Mouse (Mus musculus): Measurements from ENCODE around the gene Elf5. TPM values are rescaled to one million over a fixed set of nuclear protein-coding genes. Genes with fewer than 3 reads are reported as not detected.
A peak's percentile ranks its signal among the peaks of the same experiment; 100 is the strongest.

The Elf5 gene
- polyA plus RNA-seq, 1 experiment from 2014 or later, result 6.2 TPM

DNA sequence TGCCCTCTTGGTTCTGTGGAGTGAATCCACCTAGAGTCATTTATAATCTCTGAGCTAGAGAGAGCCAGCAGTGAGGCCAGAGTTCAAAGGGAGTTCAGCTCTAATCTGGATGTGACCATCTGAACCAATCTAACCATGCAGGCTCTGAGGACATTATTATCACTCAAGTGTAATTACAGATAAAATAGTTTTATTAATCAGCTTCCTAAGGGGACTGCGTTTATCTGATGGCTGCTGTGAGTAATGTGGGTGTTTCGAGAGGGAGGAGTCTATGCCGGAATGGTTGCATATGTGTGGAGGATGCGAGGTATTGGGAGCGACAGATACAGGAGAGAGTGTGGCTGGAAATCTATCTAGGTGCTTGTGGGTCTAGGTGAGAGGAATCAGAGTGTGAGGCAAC, 1.9 kb downstream of the Elf5 start:
- 35% methylated on average over 5 of the region's 5 CpGs for WGBS
- no peaks in the 10 kb centered on the region for H3K27me3 ChIP-seq
- no peaks in the 10 kb centered on the region for H3K9me3 ChIP-seq
- H3K27ac ChIP-seq, result no peak overlapping the region
- H3K9ac ChIP-seq, result no peak overlapping the region
- no peak overlapping the region for H3K4me2 ChIP-seq
- H3K4me1 ChIP-seq, result 0 out of 2 replicates have a peak, but pooled peaks cover 6% of the 10 kb centered on the region
- ATAC-seq (ENCODE audit: borderline replicate concordance, extremely low read depth, low FRiP score, low TSS enrichment), result no peak
- H3K36me3 ChIP-seq, result no peaks in the 10 kb centered on the region
- no peak overlapping the region for H3K4me3 ChIP-seq

DNA sequence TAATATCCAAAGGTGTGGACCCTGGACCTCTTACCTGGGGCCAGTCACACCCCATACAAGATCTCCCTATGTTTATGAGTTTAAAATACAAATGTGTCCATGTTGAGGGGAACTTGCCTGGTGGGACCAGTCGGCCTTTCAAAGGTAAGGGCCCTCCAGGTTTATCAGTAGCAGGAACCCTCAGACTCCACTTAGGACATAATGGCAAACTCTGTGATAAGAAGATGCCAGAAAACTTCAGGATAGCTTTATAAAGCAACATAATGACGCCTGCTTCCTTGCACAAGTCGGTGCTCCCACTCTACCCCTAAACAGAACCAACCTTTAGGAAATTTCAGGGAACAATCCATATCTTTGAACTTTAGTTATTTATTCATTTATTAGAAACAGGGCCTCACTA, 4.3 kb downstream of the Elf5 start:
- no peak overlapping the region for H3K9ac ChIP-seq
- no peaks in the 10 kb centered on the region for H3K36me3 ChIP-seq
- H3K4me1 ChIP-seq, result peaks cover 8% of the 10 kb centered on the region; the same call in 1 of the 2 replicates
- WGBS, result 54% methylated on average over 3 of the region's 3 CpGs
- no peak for ATAC-seq (ENCODE audit: borderline replicate concordance, extremely low read depth, low FRiP score, low TSS enrichment)
- H3K4me2 ChIP-seq, result no peak overlapping the region
- H3K27ac ChIP-seq, result no peak overlapping the region; the same call in 1 of the 2 replicates
- no peaks in the 10 kb centered on the region for H3K27me3 ChIP-seq
- no peak overlapping the region for H3K4me3 ChIP-seq
- no peaks in the 10 kb centered on the region for H3K9me3 ChIP-seq

DNA sequence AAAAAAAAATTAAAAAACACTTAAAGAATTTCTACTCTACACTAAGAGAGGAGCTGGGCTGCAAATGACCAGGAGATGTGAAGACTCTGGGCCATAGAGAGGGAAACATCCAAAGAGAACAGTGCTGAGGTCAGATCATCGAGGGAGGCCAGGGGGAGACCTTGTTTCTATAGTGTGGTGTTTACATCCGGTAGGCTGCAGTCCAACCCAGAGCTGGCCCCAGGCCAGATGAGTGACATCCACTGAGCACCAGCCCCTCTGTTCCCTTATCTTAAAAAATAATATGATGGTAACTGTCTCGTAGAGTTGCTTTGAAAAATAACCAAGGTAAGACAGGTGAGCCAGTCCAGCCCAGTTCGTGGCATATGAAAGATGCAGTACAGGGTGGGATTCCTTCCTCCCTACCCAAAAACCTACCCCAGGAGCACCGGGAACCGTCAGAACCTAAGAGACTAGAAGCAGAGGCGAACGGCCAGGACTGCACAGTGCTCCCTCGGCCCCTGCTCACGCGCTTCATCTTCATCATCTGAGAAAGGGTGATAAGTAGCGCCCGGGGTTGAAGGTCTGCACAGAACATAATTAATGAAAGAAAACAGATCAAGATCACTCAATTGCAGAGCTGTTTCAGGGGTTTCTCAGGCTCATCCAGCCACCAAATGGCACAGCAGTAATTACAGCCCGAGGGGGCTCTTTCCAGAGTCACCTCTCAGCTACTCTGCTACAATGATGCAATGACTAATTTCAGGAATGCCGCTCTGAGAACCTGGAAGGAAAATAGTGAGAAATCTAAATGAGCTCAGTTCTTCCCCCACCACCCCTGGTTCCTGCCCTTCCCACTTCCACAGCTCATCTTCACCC, 9.4 kb downstream of the Elf5 start:
- WGBS, result 27% methylated on average over 15 of the region's 15 CpGs
- no peak overlapping the region for H3K4me3 ChIP-seq
- H3K36me3 ChIP-seq, result no peaks in the 10 kb centered on the region
- 0 out of 2 replicates have a peak, but pooled peaks have one; percentile 44 for ATAC-seq (ENCODE audit: borderline replicate concordance, extremely low read depth, low FRiP score, low TSS enrichment)
- no peaks in the 10 kb centered on the region for H3K9me3 ChIP-seq
- H3K27me3 ChIP-seq, result no peaks in the 10 kb centered on the region
- H3K4me2 ChIP-seq, result no peak overlapping the region
- peaks cover 18% of the 10 kb centered on the region for H3K4me1 ChIP-seq
- H3K9ac ChIP-seq, result no peak overlapping the region
- H3K27ac ChIP-seq, result no peak overlapping the region

DNA sequence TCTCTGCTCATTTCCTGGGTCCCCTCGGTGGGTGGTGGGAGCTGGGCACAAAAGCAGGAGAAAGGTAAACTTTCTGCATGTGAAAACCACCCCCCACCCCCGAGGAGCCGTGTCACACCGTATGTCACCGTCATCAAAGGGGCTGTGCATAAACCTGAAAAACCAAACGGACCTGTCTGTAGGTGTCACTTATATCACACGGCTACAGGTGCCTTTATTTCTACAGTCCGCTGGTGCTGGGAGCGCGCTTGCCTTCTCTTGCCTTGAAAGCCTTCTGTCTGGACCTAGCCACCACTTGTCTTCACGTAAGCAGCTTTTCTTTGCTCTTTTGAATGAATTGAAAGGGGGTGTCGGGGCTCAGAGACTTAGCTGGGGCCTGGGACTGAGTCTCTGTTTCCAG, 12.4 kb downstream of the Elf5 start:
- Histone ChIP-seq H3K4me3 (peak overlapping the region; percentile 40), H3K27me3 (no peaks in the 10 kb centered on the region)

DNA sequence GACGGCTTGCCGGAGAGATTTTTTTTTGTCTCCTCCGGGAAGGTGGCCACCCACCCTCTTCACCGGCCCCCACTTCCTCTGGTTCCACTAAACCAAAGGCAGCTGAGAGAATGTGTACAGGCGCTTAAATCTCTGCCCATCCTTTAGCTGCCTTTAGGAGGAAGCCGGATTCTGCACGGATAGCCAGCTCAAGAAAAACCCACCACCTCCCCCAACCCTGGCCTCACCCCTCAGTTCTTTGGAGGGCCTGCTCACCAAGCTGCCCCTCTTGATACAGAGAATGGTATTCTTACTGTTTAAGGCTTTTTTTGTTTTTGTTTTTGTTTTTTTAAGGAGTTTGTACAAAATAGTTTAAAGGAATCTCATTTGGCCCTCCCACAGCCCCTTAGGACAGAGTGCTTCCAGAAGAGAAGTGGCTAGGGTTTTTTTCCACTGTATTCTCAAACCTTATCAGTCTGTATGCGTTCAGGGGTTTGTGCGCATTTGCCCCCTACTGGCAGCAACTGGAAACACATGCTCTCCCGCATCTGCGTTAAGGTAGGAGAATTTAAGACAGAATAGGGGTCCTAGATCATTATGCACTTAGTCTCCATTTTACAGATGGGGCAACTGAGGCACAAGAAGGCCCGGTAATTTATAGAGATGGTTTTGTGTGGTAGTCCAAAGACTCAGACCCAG, 13.0 kb downstream of the Elf5 start:
- H3K9me3 ChIP-seq, result no peaks in the 10 kb centered on the region
- peak overlapping the region; percentile 40 for H3K4me3 ChIP-seq
- 12% methylated on average over 12 of the region's 12 CpGs for WGBS
- peak overlapping the region; percentile 89 for H3K27ac ChIP-seq
- H3K4me1 ChIP-seq, result peaks cover 24% of the 10 kb centered on the region
- peak overlapping the region; percentile 48 for H3K4me2 ChIP-seq
- peak overlapping the region; percentile 30 for H3K9ac ChIP-seq
- peak; percentile 59; the same call in 1 of the 2 replicates for ATAC-seq (ENCODE audit: borderline replicate concordance, extremely low read depth, low FRiP score, low TSS enrichment)
- no peaks in the 10 kb centered on the region for H3K27me3 ChIP-seq
- H3K36me3 ChIP-seq, result no peaks in the 10 kb centered on the region

More for the DNA sequence above, 12.4 kb downstream of the Elf5 start:
- Histone ChIP-seq H3K4me1 (peaks cover 24% of the 10 kb centered on the region), H3K9me3 (no peaks in the 10 kb centered on the region), H3K36me3 (no peaks in the 10 kb centered on the region), H3K27ac (peak overlapping the region; percentile 89), H3K4me2 (peak overlapping the region; percentile 48), H3K9ac (peak overlapping the region; percentile 30)
- peak; percentile 64; the same call in 1 of the 2 replicates for ATAC-seq (ENCODE audit: borderline replicate concordance, extremely low read depth, low FRiP score, low TSS enrichment)
- 40% methylated on average over 12 of the region's 12 CpGs for WGBS

DNA sequence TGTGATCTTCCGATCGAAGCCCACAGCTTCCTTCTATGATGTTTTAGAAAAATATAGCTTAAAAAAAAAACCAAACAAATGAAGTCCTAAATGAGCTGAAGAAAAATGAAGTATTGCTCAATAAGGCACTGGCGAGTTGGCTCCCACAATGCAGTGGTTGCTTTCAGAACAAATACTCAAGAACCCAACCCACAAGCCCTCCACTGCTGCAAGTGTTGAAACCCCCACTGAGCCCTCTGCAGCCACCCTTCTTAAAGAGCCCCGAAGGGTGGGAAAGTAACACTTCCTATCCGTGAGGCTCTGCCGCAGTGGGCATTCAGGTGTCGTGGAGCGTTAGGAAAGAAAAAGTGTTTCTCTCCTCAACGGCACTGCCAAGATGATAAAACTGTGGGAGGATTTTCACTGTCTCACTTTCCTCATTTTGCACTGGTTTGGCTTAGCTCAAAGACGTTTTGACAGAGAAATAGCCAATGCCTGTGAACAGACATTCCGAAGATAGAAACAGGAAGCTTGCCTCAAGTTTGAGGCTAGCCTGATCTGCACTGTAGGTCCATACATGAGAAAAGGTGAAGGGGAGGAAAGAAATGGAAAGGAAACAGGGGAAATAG, 14.1 kb downstream of the Elf5 start:
- Histone ChIP-seq H3K4me2 (peak overlapping the region; percentile 48), H3K9me3 (no peaks in the 10 kb centered on the region), H3K4me1 (peaks cover 24% of the 10 kb centered on the region), H3K36me3 (no peaks in the 10 kb centered on the region), H3K27me3 (no peaks in the 10 kb centered on the region), H3K4me3 (peak overlapping the region; percentile 40), H3K27ac (peak overlapping the region; percentile 89), H3K9ac (peak overlapping the region; percentile 24; the same call in 1 of the 2 replicates)
- no peak for ATAC-seq (ENCODE audit: borderline replicate concordance, extremely low read depth, low FRiP score, low TSS enrichment)
- WGBS, result 33% methylated on average over 11 of the region's 11 CpGs

DNA sequence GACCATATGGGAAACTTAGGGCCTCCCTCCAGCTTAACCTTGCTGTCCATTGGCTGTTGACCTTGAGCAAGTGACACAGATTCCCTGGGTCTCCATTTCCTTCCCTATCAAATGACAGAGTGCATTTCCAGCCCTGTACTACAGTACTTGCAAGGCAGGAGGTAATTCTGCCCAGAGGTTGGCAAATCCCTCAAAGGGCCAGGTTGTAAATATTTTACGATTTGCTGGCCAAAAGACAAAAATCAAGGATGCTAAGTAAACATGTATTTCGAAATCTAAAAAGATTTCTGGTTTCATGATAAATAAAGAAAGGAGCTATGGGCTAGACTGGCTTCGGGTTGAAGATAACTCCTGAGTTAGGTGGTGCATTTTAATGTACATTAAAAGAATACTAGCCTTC, 16.9 kb downstream of the Elf5 start:
- H3K9me3 ChIP-seq, result no peaks in the 10 kb centered on the region
- no peak for ATAC-seq (ENCODE audit: borderline replicate concordance, extremely low read depth, low FRiP score, low TSS enrichment)
- WGBS, result 62% methylated on average over 3 of the region's 3 CpGs

DNA sequence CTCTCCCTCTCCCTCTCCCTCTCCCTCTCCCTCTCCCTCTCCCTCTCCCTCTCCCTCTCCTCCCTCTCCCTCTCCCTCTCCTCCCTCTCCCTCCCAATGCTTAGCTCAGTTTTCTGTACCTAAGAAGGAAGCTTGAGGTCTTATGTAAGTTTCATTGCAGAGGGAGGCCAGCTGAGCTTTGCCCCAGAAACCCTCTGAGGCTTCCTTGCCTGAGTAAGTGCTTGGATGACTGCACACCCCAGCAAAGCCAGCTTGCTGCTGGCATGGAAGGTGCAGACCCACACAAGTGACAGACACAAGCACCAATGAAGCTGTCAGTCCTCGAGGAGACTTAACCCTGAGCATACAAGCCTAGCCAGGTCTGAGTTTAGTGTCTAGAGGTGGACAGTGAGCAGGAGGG, 19.2 kb downstream of the Elf5 start:
- H3K36me3 ChIP-seq, result no peaks in the 10 kb centered on the region
- H3K4me3 ChIP-seq, result no peak overlapping the region
- H3K27ac ChIP-seq, result no peak overlapping the region
- H3K27me3 ChIP-seq, result no peaks in the 10 kb centered on the region
- no peak overlapping the region for H3K4me2 ChIP-seq
- ATAC-seq (ENCODE audit: borderline replicate concordance, extremely low read depth, low FRiP score, low TSS enrichment), result no peak
- no peaks in the 10 kb centered on the region for H3K9me3 ChIP-seq
- peaks cover 19% of the 10 kb centered on the region for H3K4me1 ChIP-seq
- 33% methylated on average over 1 of the region's 1 CpGs for WGBS
- H3K9ac ChIP-seq, result no peak overlapping the region

More for the DNA sequence above, 16.9 kb downstream of the Elf5 start:
- H3K9ac ChIP-seq, result no peak overlapping the region
- H3K4me1 ChIP-seq, result peaks cover 20% of the 10 kb centered on the region
- H3K27me3 ChIP-seq, result no peaks in the 10 kb centered on the region
- H3K4me3 ChIP-seq, result no peak overlapping the region
- H3K36me3 ChIP-seq, result no peaks in the 10 kb centered on the region
- no peak overlapping the region for H3K4me2 ChIP-seq
- no peak overlapping the region for H3K27ac ChIP-seq

DNA sequence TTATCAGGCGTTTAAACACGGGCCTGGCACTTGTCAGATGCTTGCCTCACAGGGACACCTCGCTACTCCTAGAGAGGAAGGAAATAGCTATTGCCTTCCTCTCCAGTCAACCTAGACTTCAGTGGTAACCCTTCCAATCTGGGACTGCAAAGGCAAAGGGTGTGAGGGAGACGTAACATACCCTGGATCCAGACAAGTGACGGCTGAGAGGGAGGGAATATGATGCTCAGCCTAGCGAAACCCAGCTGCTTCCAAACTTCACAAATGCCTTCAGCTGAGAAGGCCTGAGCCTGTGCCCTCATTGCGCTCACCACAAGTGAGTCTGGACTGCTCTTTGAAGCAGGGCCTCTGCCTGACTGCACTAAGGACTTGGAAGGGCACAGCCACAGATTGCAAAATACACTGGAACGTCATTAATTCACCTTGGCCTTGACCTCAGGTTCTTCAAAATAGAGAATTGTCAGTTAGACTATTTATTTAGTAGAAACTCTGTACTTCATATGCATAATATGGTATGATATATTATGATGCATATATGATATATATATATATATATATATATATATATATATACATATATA, 21.3 kb downstream of the Elf5 start:
- Histone ChIP-seq H3K9me3 (no peaks in the 10 kb centered on the region), H3K4me1 (peaks cover 32% of the 10 kb centered on the region), H3K4me2 (no peak overlapping the region), H3K27ac (no peak overlapping the region), H3K36me3 (no peaks in the 10 kb centered on the region), H3K9ac (no peak overlapping the region), H3K4me3 (no peak overlapping the region), H3K27me3 (no peaks in the 10 kb centered on the region)
- no peak for ATAC-seq (ENCODE audit: borderline replicate concordance, extremely low read depth, low FRiP score, low TSS enrichment)
- WGBS, result 24% methylated on average over 8 of the region's 8 CpGs

DNA sequence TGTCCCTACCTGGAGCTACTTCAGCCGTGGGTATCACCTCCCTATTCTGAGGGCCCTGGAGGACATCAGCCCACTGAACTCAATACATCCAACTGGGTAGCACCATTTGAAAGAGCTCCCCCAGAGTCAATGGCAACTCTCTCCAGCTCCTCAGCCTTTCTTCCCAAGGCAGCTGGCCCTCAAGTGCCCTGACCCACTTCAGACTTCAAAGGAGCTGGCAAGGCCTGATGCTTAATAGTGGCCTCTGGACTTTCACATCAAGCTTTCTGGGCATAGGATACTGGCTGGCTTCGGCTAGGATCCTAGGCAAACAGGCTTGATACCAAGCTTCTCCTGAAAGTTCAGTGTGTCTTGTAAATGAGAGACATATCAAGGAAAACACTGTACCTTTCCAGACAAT, 23.6 kb downstream of the Elf5 start:
- 62% methylated on average over 2 of the region's 2 CpGs for WGBS
- Histone ChIP-seq H3K4me3 (no peak overlapping the region), H3K36me3 (no peaks in the 10 kb centered on the region), H3K4me2 (no peak overlapping the region), H3K27me3 (no peaks in the 10 kb centered on the region), H3K4me1 (peaks cover 29% of the 10 kb centered on the region), H3K9ac (no peak overlapping the region), H3K9me3 (no peaks in the 10 kb centered on the region), H3K27ac (no peak overlapping the region)
- no peak for ATAC-seq (ENCODE audit: borderline replicate concordance, extremely low read depth, low FRiP score, low TSS enrichment)

DNA sequence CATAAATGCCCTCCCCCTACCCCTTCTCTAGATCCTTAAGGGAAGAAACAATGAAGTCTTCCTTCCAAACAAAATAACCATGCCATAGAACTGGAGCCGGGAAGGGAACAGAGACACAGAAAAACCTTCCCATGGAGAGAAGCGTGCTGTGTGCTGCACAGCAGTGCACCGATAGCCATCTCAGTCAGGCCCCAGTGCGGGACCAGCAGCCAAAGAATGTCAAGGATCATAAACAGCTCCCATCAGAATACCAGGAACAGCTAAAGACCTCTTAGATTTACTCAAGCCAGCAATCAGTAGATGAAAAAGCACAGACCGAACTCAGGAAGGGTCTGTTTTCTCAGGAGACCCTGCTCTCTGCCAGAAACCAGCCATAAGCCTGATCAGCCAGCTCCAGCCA, 25.0 kb downstream of the Elf5 start:
- Histone ChIP-seq H3K4me1 (peaks cover 28% of the 10 kb centered on the region), H3K9ac (no peak overlapping the region), H3K27ac (peak overlapping the region; percentile 55), H3K27me3 (no peaks in the 10 kb centered on the region), H3K9me3 (no peaks in the 10 kb centered on the region), H3K4me2 (no peak overlapping the region), H3K36me3 (no peaks in the 10 kb centered on the region), H3K4me3 (no peak overlapping the region)
- WGBS, result 44% methylated on average over 5 of the region's 5 CpGs
- ATAC-seq (ENCODE audit: borderline replicate concordance, extremely low read depth, low FRiP score, low TSS enrichment), result peak; percentile 19; the same call in 1 of the 2 replicates

All from lung, embryonic 15.5 days (tissue).